Mouse (Mus musculus) NIH3T3 (cell line): Measurements from ENCODE around the gene Erfe.

Source experiments
- DNase-seq: peaks from one replicate; pipeline ENCODE4 v3.0.0-alpha.2; 2012; ENCODE audit warnings: low read depth

Erfe gene

GRCm38 (mm10) chr1:91366215-91367108 lies at the start of gene Erfe:
Erfe (plus strand) TSS chr1:91366430.
- DNase-seq, result no peak

DNA sequence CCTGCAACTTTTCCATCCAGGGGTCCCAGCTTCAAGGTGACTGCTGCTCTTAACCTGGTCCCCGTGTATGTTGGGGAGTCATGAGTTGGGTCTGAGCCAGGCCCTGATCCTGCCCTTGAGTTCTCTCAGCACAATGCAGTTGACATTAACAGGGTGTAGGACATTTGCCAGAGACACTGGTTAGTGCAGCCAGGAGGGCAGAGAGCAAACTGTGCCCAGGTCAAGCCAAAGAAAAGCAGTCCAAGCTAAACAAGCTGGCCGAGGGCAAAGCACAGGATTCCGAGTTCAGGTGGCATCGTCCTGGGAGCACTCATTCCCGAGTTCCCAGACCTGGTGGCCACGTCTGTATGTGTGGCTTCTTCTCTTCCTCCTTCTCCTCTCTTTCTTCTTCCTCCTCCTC lies 48.6 kb upstream of the Erfe start:
- DNase-seq, result no peak

- DNase-seq, result no peak
Observed at GRCm38 (mm10) chr1:91321760-91322438, 44.3 kb upstream of the Erfe start, which contains the start of gene Espnl. Espnl (plus strand) TSS chr1:91322075.

DNA sequence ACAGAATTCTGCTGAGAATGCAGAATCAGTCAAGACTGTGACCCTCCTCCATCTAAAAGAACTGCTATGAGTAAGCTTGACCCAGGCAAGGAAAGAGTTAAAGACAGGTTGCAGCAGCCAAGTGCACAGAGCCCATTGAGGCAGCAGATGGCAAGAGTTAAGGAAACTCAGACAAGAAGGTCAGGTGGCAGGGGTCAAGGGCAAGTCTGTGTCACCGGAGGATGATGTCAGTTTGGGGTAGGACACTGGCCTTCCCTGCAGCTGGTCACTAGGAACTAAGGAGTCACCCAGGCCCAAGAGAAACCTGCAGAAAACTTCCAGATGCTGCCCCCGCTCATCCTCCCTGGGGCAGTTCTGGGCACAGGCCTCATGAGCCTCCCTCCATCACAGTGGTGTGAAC lies 41.6 kb upstream of the Erfe start:
- no peak for DNase-seq

GRCm38 (mm10) chr1:91325488-91326042 lies 40.7 kb upstream of the Erfe start:
- DNase-seq, result no peak

- no peak for DNase-seq
Observed at GRCm38 (mm10) chr1:91332102-91332501, 34.1 kb upstream of the Erfe start.

DNA sequence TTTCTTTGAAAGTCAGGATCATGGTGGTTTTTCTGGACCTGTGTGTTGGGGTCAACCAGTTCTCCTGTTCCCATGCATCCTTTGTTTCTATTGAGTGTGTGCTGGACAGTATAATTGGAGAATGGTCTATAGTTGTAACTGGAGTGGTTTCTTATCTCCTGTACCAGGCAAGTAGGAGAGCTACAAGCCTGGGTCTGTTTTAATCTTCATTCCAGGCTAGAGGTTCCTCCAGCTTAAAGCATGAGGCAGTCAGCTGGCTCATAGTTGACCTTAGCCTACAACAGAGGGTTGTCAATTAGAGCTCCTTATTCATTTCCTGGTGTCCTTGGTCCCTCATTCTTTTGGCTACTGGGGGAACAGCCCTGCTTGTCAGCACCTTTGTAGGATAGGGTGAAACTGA lies 32.6 kb upstream of the Erfe start:
- DNase-seq, result no peak

DNA sequence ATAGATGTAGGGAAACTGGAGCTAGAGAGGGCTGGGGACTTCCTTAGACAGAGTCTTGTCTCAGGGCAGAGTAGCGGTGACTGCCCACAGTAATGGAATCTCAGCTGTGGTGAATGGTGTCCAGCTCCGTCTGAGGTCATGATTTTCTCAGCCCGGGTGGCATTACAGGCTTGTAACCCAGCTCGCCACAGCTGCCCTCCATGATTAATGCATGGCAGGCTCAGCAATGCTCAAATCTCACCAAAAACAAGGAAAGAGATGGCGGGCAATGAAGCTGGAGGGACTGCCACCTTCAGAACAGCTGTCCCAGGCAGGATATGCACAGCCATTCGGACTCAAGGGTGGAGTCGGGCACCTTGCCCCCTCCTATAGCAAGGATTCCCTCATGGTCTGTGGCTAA lies 28.9 kb upstream of the Erfe start:
- no peak for DNase-seq

- DNase-seq, result no peak
Observed at GRCm38 (mm10) chr1:91344001-91344400, 22.2 kb upstream of the Erfe start.

DNA sequence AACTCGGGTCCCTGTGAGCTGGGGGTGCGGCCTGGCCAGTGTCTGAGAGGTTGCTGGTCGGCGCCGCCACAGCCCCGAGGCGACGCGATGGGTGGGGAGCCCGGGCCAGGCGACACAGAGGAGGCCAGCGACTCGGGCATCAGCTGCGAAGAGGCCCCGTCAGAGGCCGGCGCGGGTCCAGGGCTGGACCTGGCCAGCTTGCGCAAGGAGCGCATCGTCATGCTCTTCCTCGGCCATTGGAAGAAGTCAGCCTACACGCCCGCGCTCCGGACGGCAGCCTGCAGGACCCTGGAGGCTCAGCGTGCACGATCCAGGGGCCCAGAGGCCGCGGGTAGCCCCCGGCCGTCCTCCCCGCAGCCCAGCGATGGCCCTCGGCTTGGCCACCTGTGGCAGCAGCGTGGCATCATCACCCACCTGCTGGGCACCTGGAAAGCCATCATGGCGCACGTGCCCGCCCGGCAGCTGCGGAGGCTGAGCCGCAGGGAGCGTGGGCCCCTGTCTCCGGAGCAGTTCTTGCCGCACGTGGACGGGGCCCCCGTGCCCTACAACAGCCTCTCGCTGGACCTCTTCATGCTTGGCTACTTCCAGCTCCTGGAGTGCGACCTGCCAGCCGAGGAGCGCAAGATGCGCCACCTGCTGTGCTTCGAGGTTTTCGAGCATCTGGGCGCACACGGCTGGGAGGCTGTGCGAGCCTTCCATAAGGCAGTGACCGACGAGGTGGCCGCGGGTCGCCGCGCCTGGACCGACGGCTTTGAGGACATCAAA lies 21.1 kb upstream of the Erfe start:
- DNase-seq, result no peak

DNA sequence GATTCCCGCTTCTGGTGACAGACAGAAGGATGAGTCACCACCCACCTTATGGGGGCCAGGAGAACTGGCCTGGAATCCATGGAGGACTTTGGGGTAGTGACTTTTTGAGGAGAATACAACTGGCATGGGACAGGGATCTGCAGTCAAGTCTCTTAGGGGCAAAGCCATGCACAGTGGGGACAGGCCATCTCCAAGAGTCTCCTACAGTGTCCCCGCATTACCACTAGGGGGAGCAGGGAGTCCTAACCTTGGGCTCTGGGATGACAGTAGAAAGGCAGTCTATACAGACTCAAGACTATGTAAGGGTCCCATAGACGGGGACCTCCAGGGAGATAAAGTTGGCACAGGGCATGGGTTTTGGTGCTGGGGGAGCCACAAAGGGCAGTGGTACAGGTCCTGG lies 19.3 kb upstream of the Erfe start:
- peak; percentile 79 for DNase-seq

- DNase-seq, result peak; percentile 41
Observed at GRCm38 (mm10) chr1:91350841-91351240, 15.4 kb upstream of the Erfe start, which contains the start of gene Klhl30. Klhl30 (plus strand) TSS chr1:91351016.

- no peak for DNase-seq
Observed at GRCm38 (mm10) chr1:91351249-91351648, 15.0 kb upstream of the Erfe start.

GRCm38 (mm10) chr1:91352277-91352676 lies 14.0 kb upstream of the Erfe start:
- DNase-seq, result peak; percentile 74

- no peak for DNase-seq
Observed at GRCm38 (mm10) chr1:91356105-91356504, 10.1 kb upstream of the Erfe start.

- DNase-seq, result peak; percentile 42
Observed at GRCm38 (mm10) chr1:91362113-91362512, 4.1 kb upstream of the Erfe start.

DNA sequence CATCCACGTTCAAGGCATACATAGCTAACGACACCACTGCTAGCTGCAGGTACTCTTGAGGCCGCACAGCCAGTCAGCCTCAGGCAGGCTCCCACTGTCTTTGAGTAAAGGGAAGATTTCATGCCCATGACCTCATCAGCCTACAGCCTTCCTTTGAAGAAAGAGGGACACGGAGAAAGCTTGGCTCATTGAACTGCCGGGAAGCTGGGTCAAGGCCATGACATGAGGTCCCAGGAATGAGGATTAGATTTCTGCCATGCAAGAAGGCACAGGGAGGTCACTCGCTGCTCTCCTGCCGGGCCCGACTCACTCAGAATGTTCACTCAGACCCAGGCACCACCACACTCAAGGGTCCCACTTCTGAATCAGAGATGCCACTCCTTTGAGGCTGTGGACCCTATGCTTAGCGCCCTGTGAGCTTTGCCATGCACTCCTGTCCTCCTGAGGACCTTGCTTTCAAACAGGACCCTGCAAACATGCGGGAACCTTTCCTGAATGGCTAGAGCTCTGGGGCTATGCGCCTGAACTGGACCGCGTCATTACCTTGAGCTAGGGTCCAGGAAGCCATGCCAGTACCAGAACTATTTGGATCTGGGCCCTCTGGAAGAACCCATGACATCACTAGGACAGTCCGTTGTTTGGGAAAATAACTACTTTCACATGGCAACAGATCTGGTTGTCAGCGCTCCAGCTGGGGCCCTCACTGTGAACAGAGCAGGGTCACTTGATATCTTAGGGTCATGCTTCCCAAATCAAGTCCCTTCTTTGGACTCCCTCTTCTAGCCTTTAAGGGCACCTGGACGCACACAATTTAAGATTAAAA lies 1.2 kb upstream of the Erfe start:
- no peak for DNase-seq

DNA sequence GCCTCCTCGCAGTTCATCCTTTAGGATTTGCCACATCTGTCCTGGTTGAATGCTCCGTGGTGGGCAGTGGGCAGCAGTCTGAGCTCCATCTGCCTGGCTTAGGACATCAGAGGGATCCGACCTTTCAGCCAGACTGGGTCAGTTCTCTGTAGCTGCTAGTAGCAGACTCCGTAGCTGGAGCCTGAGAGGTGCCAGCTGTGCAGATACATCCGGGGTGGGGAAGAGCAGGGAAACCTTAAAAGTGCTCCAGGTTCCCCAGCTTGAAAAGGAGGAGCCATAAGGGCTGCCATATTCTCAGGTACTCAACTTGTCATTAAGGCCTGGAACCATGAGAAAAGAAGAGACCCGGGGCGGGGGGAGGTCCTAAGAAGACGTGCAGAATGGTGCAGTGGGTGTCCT lies 415 bp upstream of the Erfe start:
- DNase-seq, result no peak

- no peak for DNase-seq
Observed at GRCm38 (mm10) chr1:91367295-91367694, 1.1 kb downstream of the Erfe start.

DNA sequence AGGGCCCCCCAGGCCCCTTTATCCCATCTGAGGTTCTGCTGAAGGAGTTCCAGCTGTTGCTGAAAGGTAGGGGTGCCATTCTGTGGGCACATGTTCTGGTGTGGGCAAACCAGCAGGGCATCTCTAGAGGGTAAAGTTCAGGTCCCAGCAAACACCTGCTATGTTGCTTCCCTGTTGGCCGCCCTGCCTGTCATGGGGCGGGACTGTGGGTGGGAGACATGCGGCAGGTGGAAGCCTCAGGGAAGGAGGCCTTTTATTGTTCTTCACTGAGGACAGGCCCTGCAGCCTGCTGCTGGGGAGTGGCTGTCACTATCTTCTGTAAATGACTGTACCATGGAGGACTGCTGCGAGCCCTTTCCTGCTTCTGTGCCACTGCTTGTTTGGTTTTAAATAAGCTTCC lies 3.2 kb downstream of the Erfe start:
- no peak for DNase-seq

GRCm38 (mm10) chr1:91370055-91370454 lies 3.8 kb downstream of the Erfe start:
- no peak for DNase-seq
